Mouse (Mus musculus): ENCODE results near the gene Tifa.

Tifa gene

DNA sequence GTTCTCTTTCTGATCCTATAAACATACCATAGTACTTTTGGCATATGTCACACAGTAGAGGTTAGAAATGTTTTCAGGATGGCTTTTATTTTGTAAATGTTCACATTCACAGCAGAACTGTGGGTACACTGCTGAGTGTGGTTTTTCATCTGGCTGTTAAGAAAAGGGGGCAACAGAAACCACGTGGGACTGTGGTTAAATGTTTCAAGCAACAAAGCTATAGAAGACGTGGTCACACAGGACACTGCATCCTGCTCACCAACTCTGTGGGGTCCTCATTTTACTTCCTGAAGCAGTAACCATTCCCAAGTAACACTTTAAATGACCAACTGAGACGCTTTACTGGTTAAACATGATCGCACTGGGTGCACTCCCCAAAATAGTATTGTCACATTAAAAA is 72.9 kb downstream of the Tifa start:
- no peak for DNase-seq (ENCODE audit: low read depth, low spot score)

DNA sequence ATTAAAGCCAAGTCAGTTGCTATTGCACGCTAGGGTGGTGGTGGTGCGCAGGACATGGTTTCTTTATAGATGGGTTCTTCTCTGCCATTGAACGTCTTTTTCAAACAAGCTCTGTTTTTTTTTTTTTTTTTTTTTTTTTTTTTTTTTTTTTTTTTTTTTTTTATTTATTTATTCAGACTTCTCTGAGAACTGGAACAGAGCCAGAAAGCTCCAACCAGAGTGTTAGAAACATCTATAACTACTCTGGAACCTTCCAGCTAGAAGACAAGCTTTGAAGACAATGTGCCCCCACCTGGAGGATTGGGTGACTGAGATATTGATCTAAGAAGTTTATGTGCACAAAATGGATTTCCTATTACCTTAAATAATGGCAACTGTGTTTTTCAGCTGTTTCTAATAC is 74.0 kb downstream of the Tifa start:
- DNase-seq (ENCODE audit: low read depth, low spot score): no peak

DNA sequence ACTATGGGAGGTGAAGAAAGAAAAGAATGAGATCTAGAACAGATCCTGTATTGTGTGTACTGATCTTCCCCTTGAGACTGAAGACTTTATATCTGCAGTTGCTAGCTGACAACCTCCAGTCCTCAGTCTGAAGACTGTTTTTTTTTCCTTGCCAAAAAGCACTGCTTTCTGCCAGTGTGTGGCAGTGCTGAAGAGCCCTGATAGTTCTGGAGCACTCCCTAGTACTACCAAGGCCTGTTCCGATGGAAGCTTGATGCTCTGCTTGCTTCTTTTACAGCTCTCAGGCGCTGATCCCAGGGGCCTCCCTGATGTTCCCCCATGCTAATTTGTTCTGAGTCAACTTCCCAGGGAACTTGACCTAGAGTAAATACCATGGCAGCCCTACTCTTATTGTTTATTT is 74.6 kb downstream of the Tifa start:
- DNase-seq (ENCODE audit: low read depth, low spot score): no peak

DNA sequence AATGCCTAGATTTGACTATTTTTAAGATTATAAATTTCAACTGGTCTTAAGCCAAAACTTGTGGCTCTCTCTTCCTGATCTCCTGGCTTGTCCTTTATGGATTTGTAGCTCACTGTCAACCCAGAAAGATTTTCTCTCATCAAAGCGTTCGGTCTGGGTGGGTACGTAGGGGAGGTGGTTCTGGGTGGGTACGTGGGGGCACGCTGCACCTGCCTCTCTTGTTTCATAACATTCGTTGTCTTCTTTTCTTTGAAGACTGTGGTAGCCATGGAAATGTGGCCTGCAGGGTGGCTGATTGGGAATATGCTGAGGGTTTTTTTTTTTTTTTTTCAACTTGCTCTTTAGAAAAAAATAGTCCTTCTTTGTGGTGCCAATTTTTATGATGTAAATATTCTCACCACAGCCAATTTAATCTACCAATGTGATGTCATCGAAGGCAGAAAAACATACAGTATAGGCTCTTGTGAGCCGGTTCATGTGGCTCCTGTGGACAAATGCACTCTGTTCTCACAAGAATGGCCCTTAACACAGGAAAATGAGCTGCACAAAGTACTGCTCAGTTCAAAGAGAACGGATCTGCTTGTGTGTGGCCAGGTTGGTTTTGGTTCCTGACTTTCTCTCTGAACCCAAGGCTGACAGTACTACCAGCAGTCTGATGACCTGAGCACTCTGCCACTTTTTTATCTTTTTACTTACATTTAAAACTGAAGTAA is 78.6 kb downstream of the Tifa start:
- no peak for DNase-seq (ENCODE audit: low read depth, low spot score)

DNA sequence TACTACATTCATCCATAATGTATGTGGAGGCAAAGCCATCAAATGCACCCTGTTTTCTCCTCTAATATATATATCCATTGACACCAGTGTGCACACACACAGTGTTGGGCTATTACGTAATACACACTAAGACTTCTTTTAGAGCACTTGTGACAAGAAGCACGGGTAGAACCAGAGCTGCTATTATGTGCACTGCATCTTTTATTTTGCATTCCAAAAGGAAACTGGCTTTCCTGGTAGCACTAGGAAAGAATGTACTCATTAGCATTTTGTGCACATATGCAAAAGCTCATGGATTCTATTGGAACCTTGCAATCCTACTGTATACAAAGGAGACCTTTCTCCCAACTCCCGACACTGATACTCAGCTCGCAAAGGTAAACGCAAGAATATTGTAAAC is 79.3 kb downstream of the Tifa start:
- no peak for DNase-seq (ENCODE audit: low read depth, low spot score)

DNA sequence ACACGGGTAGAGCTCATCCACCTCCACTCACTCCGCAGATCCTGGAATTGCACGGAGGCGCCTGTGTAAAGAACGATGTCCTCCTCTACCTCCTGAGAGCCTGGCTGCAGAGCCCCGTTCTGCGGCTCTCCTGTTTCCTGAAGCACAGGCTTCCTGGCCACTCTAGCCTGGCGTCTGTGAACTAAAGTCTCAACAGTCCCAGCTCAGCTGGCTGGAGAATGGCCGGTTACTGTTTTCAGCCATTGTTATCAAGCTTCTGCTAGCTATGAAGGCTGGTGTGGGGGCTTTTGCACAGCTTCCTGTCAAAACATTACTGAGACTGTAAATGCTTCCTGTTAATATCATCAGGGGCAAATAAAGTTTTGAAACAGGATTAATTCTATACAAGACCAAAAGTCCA is 82.0 kb downstream of the Tifa start:
- no peak for DNase-seq (ENCODE audit: low read depth, low spot score)

DNA sequence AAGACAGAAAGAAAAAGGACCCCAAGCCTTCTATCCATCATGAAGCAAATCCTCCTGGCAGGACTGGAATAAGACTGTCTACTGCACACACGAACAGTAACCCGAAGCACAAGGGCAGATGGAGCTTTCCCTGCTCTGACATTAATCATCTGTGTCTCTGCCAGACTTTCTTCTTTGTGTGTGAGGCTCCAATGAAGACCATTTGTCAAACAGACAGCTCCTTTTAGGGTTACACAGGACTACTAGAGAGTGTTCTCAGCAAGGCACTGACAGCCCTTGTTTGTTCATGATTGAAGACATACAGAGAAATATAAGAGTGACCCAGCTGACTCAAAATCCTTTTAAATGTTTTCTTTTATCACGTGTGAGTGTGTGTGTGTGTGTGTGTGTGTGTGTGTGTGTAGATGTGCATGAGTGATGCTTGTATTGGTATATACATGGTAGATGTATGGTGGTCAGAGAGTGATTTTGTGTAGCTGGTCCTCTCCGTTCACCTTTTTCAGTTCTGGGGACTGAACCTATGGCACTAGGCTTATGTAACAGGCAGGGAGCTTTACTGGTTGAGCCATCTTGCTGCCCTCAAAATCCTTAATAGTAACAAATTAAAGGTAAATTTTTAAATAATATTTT is 84.8 kb downstream of the Tifa start:
- no peak for DNase-seq (ENCODE audit: low read depth, low spot score)

DNA sequence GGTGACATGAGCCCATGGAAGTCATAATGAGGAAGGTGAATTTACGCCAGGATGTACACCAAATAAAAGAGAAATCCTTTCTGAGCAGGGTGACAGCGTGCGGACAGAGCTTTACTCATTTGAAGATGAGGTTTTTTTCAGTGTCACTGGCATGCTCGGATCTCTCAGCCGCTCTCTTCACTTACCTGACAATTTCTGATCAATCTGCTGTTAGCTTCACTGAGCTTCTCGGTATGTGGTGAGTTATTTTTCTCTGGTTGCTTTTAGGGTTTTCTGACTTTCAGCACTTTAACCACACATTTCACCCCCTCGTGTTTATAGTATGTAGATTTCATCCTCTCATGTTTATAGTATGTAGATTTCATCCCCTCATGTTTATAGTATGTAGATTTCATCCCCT is 85.5 kb downstream of the Tifa start:
- no peak for DNase-seq (ENCODE audit: low read depth, low spot score)

DNA sequence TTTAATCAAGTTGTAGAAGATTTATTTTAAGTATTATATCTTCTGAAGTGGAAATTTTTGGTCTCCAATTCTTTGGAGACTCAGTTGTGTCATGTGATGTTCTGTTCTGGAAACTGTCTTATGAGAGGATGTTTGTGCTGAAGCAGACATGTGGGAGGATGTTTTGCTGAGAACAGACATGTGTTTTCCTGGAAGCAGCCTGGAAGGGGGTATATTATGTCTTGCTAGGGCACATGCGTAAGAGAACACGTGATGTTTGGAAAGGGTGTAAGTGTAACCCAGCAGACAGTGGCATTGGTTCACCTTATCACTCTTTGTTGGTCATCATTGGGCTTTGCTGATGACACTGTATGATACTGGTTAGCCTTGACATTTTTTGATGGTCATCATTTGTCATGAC is 85.9 kb downstream of the Tifa start:
- DNase-seq (ENCODE audit: low read depth, low spot score): no peak

DNA sequence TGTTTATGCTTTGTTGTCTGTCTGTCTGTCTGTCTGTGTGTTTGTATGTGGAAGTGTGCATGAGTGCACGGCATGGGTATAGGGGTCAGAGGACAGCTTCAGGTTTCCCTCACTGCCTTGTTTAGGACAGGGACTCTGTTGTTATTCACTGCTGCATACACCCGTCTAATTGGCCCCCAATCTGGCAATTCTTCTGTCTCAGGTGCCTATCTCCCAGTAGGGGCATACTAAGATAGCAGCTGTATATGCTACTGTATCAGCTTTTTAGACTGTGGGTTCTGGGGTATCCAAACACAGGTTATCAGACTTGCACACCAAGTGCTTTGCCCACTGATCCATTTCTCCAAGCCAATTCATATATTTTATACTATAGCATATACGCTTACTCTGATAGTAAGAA is 90.4 kb downstream of the Tifa start:
- no peak for DNase-seq (ENCODE audit: low read depth, low spot score)

DNA sequence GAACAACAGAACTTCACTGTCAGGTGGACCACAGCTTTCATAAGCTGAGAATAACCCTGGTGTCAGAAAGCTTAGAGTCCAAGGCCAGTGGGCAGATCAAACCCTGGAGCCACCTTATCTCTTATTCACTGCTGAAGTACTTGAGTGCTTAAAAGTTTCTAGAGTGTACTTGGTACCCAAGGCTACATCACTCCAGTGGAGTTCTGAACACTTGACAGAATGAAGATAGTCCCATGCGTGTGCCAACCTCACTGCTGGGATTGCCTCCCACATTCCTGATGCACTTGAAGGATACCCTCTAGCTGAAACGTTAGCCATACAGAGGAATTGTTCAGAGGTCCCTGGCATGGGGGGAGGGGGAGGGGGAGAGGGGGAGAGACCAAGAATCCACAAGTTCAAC is 92.1 kb downstream of the Tifa start:
- no peak for DNase-seq (ENCODE audit: low read depth, low spot score)

Measured in c-Kit-negative CD71-positive TER-119-positive erythroid progenitor cells, embryonic 14.5 days (primary cell).